Mouse (Mus musculus): Measurements from ENCODE around the gene Gjb1.

DNA sequence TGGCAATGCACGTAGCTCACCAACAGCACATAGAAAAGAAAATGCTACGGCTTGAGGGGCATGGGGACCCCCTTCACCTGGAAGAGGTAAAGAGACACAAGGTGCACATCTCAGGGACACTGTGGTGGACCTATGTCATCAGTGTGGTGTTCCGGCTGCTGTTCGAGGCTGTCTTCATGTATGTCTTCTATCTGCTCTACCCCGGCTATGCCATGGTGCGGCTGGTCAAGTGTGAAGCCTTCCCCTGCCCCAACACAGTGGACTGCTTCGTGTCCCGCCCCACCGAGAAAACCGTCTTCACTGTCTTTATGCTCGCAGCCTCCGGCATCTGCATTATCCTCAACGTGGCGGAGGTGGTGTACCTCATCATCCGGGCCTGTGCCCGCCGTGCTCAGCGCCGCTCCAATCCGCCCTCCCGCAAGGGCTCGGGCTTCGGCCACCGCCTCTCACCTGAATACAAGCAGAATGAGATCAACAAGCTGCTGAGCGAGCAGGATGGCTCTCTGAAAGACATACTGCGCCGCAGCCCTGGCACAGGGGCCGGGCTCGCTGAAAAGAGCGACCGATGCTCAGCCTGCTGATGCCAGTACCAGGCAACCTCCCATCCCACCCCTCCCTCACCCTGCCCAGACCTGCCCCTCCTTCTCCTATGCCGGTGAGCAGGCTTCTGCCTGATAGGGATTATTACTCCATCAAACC, 8.4 kb downstream of the Gjb1 start:
- TF ChIP-seq CTCF (IDR thresholded peaks at IDR 0.05 in 2 of 3, conservative IDR thresholded peaks at IDR 0.05 in 1 of 3; ENCODE audit: control insufficient read depth in 1 of 3, insufficient read depth in 1 of 3, low read depth in 2 of 3, low read length in 3 of 3, poor library complexity in 1 of 3, severe bottlenecking in 1 of 3): no peak
- TF ChIP-seq EP300 (IDR thresholded peaks at IDR 0.05; ENCODE audit: low read depth in 1 of 2, low read length in 2 of 2): no peak
- no peak for TF ChIP-seq POLR2A (IDR thresholded peaks at IDR 0.05; ENCODE audit: control insufficient read depth in 1 of 2, insufficient read depth in 1 of 2, low read depth in 1 of 2, low read length in 2 of 2, poor library complexity in 1 of 2)
- no peak for TF ChIP-seq USF1 (IDR thresholded peaks at IDR 0.05; ENCODE audit: low read depth, low read length)
- TF ChIP-seq MYC (IDR thresholded peaks at IDR 0.05; ENCODE audit: low read depth, low read length): no peak
- TF ChIP-seq USF2 (IDR thresholded peaks at IDR 0.05; ENCODE audit: borderline replicate concordance in 1 of 2, insufficient read depth in 1 of 2, low read depth in 1 of 2, low read length in 2 of 2): no peak
- no peak for TF ChIP-seq ZC3H11A (IDR thresholded peaks at IDR 0.05; ENCODE audit: low read depth, low read length)
- TF ChIP-seq POLR2AphosphoS2 (IDR thresholded peaks at IDR 0.05; ENCODE audit: low read length): no peak
